Mouse (Mus musculus): ENCODE results near the gene Fbxl8. TPM values are rescaled to one million over a fixed set of nuclear protein-coding genes. Genes with fewer than 3 reads are reported as not detected.

Gene Fbxl8
- total RNA-seq, 2 experiments from 2014 or later = 2.8 to 4.1 TPM

DNA sequence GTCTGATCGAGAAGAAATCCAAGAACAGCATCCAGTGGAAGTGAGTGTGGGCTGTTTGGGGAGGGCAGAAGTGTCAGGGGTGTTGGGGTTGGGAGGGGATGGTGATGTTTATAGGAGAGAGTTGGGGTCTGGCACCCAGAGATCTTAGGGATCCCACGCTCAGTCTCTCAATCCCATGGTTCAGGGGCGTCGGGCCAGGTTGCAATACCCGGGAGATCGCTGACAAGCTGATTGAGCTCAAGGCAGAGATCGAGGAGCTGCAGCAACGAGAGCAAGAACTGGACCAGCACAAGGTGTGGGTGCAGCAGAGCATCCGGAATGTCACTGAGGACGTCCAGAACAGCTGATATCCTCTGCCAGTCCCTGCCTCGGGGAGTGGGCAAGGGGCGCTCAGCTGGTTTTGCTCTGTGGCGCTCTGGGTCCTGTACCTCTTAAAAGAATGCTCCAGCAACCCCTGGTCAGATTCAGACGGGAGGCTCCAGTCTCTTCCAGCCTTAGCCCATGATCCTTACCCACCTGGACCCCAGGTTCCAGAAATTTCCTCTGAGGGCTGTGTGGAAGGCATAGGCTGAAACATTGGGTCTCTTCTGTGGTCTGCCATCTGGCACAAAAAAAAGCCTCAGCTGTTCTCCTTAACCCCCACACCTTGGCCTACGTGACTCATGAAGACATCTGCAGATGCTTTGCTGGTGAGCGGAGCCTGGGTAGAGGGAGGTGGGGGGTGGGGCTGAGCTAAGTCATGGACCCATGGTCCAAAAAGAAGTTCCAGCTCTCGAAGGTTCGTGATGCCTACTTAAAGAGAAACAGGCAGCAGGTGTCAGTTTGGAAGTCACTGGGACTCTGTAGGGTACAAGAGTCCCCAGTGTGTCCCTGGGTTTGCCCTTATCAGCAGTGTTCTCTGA, 34.2 kb downstream of the Fbxl8 start:
- intact Hi-C loops (cut with DNase I) = loop anchor here (2.0 kb wide), 1 partner anchor 26 kb away; no protein-coding TSS in a partner anchor
- DNase-seq = peak in 1 of 2 experiments; percentile 12

DNA sequence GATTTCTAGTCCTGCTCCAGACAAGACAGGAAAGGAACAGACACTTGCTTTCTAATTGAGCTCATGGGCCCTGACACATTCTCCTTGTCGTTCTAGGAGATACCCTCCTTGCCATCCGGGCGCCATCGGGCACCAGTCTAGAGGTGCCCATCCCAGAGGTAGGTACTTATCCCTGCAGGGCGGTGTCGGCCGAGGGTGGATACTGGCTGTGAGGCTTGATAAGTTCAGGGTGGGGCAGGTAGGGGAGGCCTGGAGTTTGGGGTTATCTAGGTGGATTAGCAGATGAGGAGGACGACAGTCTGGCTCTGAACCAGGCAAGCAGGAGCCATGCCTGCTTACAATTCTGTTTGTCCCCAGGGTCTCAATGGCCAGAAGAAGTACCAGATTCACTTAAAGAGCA, 35.5 kb downstream of the Fbxl8 start:
- no peak for DNase-seq
- intact Hi-C loops (cut with DNase I) = loop anchor here (2.0 kb wide), 1 partner anchor 25 kb away; no protein-coding TSS in a partner anchor

DNA sequence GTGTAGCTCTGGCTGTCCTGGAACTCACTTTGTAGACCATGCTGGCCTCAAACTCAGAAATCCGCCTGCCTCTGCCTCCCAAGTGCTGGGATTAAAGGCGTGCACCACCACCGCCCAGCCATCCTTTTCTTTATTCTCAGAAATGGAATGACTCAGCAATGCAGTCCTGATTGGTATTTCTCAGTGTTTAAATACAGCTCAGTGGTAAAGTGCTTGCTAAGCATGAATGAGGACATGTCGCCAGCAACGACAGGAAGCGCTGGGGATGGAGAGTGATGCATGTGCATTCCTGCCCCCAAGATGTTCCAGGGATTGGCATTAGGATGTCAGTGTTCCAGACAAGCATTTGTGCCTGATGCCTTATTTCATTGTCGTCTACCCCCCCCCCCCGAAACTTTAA, 38.9 kb downstream of the Fbxl8 start:
- intact Hi-C loops (cut with DNase I) = no loop called here
- DNase-seq = no peak

DNA sequence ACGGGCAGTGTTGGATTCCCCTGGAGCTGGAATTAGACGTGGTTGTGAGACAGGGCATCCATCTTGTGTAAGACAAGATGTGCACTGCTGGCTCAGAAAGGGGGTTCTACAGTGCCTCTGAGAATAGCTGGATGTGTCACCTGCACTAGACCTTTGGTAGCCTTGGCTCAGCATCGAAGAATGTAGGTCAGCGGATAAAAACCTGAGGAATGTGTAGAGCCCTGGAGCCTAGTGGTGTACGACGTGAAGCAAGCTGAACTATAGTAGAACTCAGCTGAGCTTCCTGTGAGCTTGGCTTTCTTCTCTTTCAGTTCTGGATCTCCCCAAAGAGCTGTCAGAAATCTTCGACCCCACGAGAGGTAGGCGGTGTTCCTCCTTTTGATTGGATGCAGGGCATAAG, 39.4 kb downstream of the Fbxl8 start:
- no peak for DNase-seq

DNA sequence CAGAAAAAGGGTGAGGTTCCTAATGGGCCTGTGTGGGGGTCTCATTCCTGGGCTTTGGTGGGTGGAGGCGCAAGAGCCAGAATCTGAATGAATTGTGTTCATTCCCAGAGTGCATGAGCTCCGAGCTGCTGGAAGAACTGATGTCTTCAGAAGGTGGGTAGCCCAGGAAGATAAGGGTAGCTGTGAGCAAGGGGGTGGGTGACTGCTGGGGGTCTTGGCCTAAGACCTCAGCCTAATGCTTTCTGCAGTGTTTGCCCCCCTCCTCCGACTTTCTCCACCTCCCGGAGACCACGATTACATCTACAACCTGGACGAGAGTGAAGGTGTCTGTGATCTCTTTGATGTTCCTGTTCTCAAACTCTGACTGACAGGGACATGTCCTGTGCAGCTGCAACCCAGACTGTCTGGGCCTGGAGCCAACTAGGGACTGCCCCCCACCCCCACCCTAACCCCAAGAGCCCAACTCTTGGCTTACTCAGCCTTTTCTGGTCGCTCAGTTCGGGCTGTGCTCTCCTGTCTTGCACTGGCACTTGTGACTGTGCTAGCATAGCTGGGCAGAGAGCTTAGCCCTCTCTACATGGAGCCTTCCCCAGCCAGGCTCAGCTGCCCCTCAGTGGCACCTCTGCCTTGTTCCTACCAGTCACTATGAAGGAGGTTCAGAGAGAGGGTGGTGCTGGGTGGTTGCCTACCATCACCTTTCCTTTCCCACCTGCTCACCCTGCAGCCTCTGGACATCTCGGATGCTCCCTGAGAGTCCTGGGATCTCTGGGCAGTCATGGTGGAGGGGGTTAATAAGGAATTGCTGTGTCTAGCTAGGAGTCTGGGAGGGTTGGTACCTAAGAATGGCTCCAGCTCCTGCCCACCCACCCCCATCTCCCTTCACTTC, 40.1 kb downstream of the Fbxl8 start:
- no peak for DNase-seq
- intact Hi-C loops (cut with DNase I) = no loop called here

More for the DNA sequence above, 39.4 kb downstream of the Fbxl8 start:
- intact Hi-C loops (cut with DNase I) = no loop called here

DNA sequence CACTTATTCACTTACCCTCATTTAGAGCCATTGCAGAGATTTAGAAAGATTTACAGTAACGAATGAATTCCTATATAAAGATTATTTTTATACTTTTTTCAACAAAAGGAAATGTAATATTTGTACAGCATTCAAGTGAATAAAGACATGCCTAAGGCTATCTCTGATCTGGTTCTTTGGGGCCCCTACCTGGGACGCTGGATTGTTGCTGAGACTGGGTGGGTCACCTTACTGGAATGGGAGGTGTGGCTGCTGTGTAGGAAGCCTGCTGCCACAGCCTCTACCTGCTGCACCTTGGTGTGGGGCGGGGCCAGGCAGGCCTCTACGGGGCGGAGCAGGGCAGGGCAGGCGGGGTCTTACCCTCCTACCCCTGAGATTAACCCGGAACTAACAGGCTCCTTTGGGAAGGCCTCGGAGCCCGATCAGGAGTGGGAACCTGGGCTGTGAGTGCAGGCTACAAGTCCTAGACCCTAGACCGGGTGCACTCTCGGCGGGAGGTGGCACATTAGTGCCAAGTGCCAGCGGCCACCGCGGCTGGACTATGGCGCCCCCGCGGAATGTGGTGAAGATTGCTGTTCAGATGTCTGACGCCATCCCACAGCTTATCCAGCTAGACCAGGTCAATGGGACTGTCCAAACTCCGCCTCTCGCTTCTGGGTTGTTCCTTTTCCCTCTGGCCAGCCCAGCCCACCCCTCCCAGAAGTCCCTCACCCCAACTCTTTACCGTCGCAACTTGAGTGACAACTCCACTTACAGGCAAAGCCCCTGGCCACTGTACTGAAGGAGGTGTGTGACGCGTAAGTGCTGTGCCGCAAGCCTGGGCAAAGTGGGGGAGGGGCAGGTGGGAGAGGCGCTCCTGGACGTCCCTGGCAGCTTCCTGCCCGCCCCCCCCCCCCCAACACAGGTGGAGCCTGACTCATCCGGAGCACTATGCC, 41.0 kb downstream of the Fbxl8 start, which contains the start of gene Elmo3:
Gene Elmo3, plus strand, starts transcription at position 391 of the 935 bp plus-strand sequence.
- DNase-seq = peak; percentile 59 to 62
- intact Hi-C loops (cut with DNase I) = no loop called here

DNA sequence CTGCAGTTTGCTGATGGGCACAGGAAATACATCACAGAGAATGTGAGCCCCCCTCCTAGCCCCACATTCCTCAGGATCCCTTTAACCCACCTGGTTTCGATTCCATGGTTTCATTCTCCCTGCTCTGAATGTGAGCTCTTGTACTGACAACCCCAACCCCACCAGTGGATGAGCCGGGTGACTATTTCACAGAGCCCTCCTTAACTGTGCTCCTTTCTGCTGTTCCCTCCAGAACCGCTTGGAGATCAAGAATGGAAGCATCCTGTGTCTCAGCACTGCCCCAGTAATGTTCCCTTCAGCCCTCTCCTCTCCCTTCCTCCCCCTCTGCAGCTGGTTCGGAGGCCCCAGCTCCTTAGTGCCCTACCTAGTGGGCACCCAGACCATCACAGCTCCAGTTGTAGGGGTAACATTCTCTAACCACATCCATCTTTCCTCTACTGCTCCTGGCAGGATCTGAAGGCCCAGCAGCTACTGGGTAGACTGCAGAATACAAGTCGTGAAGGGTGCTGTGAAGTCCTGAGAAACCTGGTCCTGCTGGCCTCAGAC, 41.8 kb downstream of the Fbxl8 start:
- DNase-seq = no peak

DNA sequence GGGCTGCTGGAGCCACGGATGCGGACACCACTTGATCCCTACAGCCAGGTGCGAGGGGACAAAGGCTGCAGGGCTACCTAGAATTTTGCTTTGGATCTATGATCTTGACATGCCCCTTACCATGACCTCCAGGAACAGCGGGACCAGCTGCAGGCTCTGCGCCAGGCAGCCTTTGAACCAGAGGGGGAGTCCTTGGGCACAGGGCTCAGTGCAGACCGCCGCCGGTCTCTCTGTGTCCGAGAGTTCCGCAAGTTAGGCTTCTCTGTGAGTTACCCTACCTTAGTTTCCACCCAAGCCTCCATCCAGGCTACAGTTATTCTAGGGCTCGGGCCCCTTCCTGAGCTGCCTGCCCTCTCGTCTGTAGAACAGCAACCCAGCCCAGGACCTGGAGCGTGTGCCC, 43.2 kb downstream of the Fbxl8 start:
- intact Hi-C loops (cut with DNase I) = no loop called here
- no peak for DNase-seq

More for the DNA sequence above, 41.8 kb downstream of the Fbxl8 start:
- intact Hi-C loops (cut with DNase I) = no loop called here

DNA sequence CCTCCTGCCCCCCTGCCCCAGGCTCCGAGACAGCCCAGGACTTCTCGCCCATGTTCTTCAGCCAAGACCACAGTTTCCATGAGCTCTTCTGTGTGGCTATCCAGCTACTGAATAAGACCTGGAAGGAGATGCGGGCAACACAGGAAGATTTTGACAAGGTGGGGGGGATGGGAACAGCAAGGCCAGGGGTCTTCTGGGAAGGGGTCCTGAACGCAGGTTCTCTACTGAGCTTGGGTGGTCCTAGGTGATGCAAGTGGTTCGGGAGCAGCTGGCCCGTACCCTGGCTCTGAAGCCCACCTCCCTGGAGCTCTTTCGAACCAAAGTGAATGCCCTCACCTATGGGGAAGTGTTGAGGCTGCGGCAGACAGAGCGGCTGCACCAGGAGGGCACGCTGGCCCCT, 44.0 kb downstream of the Fbxl8 start:
- no peak for DNase-seq
- intact Hi-C loops (cut with DNase I) = no loop called here

DNA sequence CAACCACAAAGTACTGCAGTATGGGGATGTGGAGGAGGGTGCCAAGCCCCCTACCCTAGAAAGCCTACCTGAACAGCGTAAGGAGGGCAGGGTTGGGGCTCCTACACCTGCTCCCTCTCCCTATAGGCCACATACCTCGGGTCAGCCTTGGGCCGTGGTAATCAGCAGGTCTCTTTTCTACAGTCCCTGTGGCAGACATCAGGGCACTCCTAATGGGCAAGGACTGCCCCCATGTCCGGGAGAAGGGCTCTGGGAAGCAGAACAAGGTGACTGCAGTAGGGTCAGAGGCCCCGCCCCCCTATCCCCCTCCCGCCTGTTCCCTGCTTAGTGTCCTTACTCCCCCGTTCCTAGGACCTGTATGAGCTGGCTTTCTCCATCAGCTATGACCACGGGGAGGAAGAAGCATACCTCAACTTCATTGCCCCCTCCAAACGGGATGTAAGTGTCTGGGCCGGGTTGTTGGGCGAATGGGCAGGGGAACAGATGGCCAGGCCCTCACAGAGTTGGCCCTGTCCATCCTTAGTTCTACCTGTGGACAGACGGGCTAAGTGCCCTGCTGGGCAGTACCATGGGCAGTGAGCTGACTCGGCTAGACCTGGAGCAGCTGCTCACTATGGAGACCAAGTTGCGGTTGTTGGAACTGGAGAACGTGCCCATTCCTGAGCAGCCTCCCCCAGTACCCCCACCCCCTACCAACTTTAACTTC, 44.8 kb downstream of the Fbxl8 start:
- no peak for DNase-seq
- intact Hi-C loops (cut with DNase I) = no loop called here

DNA sequence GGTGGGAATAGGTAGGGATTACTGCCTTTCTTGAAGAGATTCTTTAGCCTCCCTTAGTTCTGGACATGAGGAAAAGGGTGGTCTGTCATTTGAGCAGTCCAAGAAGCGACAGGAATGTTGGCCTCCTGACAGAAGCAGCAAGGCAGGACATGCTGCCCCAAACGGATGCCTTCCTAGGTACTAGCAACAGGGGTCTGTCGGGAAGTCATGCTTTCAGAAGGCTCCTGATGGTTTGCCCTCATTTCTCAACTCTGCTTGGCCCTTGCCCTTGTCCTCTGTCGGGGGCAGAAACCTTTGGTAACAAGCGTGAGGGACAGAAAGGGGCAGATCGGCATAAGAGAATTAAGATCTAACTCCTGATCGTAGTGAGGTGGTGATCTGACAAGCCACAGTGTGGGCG, 45.7 kb downstream of the Fbxl8 start:
- intact Hi-C loops (cut with DNase I) = no loop called here
- no peak for DNase-seq

DNA sequence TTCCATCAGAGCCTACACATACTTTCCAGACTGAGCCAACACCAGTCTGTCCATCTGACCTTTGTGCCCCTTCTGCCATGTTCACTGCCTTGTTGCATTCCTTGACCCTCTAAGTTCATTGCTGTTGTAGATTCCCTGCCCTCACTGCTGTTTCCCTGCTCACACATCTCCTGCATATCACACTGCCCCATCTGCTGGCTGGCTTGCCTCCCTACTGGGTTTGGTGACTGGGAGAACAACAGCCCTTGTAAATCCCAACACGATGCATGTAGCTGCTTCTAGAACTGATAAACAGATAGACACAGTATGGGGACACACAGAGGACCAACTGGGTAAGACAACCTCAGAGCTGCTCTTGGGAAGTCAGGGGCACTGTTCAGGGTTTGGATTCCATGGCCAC, 47.3 kb downstream of the Fbxl8 start:
- intact Hi-C loops (cut with DNase I) = no loop called here
- DNase-seq = no peak

DNA sequence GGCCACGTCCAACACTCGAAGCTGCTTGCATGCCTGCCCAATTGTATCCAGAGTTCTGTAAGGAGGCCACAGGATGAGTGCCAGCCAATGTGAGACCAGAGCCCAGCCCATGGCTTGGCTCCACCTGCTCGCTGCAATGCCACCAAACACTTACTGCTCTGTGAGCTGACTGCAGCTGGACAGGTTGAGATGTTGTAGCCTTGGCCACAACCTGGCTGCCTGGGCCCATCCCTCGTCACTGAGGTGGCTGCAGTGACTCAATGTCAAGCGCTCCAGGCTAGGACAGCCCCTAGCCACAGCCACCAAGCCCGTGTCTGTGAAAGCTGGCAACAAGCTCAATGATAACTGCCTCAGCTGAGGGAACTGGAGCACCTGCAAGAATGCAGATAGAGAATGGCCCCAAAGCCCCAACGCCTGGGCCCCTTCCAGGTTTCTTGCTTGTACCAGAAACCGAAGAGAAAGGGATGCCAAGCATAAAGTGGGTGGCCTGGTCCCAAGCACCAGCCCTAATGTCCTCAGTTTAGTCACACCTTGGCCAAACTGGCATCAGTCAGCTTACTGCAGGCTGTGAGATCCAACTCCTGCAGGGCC, 48.5 kb downstream of the Fbxl8 start:
- intact Hi-C loops (cut with DNase I) = no loop called here
- peak; percentile 51 to 54 for DNase-seq

DNA sequence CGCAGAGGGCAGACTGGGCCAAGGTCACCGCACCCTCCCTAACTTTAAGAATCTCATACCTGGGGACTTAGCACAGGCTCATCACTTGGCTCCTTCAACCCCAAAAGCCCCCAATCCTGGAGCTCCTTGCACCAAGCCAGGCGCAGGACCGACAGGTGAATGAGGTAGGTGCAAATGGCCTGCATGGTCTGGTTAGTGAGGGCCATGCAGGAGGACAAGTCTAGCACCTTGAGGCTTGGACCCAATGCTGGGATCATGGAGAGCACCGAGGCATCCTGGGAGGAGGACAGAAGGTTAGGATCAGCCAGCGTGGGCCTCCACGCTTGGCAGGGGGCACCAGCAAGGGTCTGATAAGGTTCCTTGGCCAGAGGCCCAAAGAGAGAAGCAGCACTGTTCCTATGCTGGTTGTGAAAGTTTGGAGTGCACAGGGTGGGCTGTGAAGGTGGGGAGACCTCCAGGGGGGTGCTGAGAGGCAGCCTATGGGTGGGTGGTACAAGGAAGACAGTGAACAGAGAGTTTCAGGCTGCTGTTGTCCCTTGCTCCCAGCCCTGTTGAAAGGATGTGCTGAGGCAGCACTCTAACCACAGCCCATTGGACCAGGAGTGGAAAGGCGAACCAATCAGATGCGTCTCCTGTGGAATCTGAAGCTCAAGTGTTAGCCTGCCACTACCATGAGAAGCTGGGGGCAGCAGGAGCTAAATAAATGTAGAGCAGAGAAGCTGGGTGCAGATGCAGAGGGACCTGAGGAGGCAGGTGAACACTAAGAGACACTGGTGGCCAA, 49.4 kb downstream of the Fbxl8 start:
- intact Hi-C loops (cut with DNase I) = no loop called here
- no peak for DNase-seq

DNA sequence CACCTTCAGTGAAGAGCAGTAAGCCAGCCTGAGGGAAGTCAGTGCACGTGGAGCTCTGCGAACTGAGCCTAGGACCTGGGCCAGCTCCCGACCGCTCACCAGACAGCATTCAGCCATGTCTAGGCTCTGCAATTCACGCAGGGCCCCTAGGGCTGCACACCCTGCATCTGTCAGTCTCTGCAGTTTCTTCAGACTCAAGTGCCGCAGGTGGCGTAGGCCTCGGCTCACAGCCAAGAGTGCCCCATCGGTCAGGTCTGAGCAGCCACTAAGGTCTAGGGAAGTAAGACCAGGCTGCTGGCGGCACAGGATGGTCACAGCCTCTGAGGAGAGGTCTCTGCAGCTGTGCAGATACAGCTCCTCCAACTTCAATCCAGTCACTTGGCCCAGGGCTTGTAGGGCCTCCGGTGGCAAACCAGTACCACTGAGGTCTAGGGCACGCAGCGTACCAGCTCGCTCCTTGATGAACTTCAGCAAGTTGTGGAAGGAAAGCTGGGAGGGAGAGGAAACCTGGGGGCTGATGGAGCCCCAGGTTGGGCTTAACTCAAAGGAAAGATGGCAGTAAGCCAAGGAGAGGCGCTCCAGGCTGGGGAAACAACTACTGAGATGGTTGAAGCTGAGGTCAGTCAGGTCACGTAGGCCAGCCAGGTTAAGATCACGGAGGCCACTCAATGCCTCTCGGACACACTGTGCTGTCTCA, 50.8 kb downstream of the Fbxl8 start:
- intact Hi-C loops (cut with DNase I) = no loop called here
- no peak for DNase-seq

DNA sequence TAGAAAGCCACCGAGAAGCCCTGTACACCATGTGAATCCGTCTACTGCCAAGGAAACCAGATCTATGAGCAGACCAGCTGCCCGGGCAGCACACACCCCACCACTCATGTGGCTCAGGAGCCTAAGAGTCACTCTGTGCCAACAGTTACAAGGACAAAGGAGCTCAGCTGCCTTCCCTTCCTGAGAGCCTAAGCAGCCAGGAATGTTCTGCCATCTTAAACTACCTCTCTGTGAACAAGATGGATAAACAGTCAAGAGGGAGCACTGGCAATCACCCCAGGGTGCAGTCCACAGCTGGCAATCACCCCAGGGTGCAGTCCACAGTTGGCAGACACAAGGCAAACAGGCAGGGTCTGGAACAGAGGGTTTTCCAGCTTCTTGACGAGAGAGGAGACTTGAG, 53.5 kb downstream of the Fbxl8 start:
- intact Hi-C loops (cut with DNase I) = no loop called here
- no peak for DNase-seq

DNA sequence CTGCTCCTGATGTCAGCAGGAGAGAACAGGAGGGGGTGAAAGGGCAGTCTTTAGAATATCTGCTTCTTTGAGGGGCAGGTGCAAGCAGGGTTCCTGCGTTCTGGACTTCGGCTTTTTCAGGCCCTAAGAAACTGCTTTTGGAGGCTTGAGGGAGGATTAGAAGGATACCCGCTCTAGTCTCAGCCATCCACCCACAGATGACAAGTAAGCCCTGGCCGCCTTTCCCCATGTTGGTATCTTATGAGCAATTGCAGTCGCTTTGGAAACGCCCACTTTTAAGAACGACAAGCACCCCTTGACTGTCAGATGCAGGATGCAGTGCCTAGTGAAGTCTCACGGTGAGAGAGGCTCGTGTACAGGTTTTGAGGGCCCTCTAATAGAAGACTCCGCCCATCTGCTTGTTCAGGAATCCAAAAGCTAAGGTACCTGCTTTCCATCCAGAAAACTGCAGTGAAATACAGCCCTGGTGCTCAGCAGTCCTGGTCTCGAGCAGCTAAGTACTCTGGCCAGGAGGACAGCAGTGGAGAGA, 54.3 kb downstream of the Fbxl8 start:
- DNase-seq = no peak
- intact Hi-C loops (cut with DNase I) = no loop called here

All from heart, postnatal 10 days (tissue).